Mouse (Mus musculus) spleen, adult 2 months (tissue): ENCODE results near the gene Pik3cb.

Experiments
- CTCF ChIP-seq: fragments of 200-500 bp; IDR thresholded peaks from 2 replicates; pipeline ENCODE4 v1.5.1; 2011; ENCODE audit warnings: mild to moderate bottlenecking, inconsistent platforms; ENCODE audit not compliant: insufficient read depth, insufficient read length, insufficient replicate concordance; ENCODE audit errors: extremely low read depth
- POLR2A ChIP-seq: fragments of 200-500 bp; IDR thresholded peaks from 2 replicates; pipeline ENCODE4 v1.6.1; 2011; ENCODE audit warnings: low read depth, low read length, inconsistent platforms

DNA sequence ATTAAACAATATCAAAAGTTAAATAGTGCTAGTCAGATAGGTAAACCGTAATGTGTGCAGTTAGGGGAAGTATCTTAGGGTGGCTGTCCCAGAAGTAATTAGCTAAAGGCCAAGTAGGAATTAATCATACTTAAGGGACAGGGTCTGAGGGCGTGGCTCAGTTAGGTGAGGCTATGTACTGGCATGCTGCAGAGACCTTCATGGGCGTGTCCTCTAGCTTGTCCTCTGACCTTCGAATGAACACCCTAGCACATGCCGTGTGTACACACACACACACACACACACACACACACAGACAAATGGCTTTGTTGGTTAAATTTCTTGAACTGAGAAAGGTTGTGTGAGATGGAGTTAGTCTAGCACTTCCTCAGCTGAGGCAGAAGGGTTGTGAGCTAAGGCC is 19.5 kb upstream of the Pik3cb start:
- TF ChIP-seq CTCF (no peak), POLR2A (no peak)
